Mouse (Mus musculus): ENCODE data around the gene Ccdc141. TPM values are rescaled to one million over a fixed set of nuclear protein-coding genes. Genes with fewer than 3 reads are reported as not detected.

Ccdc141 gene
- polyA plus RNA-seq, 1 experiment from 2014 or later: 7.1 TPM

DNA sequence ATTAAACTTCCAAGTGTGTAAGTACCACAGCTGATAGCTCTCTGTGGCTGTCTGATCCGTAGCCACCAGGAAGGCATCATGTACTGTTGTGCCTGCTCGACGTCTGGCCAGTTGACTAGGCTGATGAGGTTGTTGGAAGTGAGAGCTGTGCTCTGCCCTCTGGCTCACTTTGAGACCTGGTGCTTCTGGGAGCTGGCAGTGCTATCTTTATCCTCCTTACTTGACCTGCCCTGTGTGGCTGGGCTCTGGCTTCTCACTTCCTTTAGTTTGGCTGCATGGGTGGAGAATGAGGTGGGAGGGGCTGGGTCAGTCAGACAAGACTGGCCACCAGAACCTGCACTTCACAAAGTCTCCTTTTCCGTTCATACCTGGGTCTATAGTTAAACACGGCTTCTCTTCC, 172.1 kb downstream of the Ccdc141 start:
- no peak overlapping the region for H3K4me2 ChIP-seq
- ATAC-seq (ENCODE audit: low FRiP score): no peak
- no peak overlapping the region for H3K9ac ChIP-seq (replicated peaks)
- no peaks in the 10 kb centered on the region for H3K36me3 ChIP-seq
- no peaks in the 10 kb centered on the region for H3K9me3 ChIP-seq (replicated peaks)
- H3K27me3 ChIP-seq (replicated peaks): no peaks in the 10 kb centered on the region
- no peaks in the 10 kb centered on the region for H3K4me1 ChIP-seq
- H3K4me3 ChIP-seq (replicated peaks): no peak overlapping the region
- WGBS: 83% methylated on average over 5 of the region's 5 CpGs
- H3K27ac ChIP-seq (replicated peaks): no peak overlapping the region

DNA sequence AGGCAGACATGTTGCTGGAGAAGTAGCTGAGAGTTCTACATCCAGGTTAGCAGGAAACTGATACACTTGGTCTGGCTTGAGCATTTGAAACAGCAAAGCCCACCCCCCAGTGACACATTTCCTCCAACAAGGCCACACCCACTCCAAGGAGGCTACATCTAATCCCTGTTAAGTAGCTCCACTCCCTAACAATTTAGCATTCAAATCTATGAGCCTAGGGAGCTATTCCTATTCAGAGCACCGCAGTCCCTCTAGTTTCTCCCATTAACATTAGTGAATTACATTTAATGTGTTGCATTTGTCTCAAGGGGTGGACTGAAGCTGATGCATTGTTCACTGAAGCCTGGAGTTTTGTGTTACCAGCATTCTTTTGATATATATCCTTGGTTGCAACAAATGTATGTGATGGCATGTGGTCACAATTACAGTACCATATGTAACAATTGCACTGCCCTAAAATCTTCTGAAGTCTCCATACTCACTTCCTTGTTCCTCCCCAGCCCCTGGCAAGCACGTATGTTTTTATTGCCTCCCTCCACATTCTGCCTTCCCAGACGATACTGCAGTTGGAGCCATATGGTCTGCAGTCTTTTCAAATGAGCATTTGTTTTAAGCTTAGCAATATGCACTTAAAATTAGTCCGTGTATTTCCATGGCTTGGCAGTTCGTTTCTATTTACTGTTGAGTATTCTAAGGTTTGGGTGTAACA, 177.8 kb downstream of the Ccdc141 start:
- H3K36me3 ChIP-seq: no peaks in the 10 kb centered on the region
- no peaks in the 10 kb centered on the region for H3K27me3 ChIP-seq (replicated peaks)
- no peaks in the 10 kb centered on the region for H3K4me1 ChIP-seq
- H3K4me2 ChIP-seq: no peak overlapping the region
- H3K4me3 ChIP-seq (replicated peaks): no peak overlapping the region
- WGBS: 48% methylated on average over 5 of the region's 5 CpGs
- no peaks in the 10 kb centered on the region for H3K9me3 ChIP-seq (replicated peaks)
- no peak overlapping the region for H3K9ac ChIP-seq (replicated peaks)
- ATAC-seq (ENCODE audit: low FRiP score): no peak
- H3K27ac ChIP-seq (replicated peaks): no peak overlapping the region

DNA sequence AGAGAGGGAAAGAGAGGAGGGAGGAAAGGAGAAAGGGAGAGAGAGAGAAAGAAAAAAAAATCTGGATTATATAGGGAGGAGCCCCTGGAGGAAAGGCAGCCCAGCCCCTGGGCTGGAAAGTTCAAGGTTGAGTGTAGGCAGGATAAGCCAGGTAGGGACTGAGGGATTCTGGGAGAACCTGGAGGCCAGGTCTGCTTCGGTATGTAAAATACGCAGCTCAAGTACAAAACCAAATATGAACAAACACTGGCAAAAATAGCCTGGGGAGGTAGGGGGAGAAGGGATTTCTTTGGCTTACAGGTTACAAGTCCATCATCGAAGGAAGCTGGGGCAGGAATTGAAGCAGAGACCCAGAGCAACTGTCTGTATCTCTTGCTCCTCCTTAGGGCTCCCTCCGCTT, 183.1 kb downstream of the Ccdc141 start:
- Histone ChIP-seq H3K36me3 (no peaks in the 10 kb centered on the region), H3K4me2 (no peak overlapping the region), H3K27ac (replicated peaks) (no peak overlapping the region), H3K27me3 (replicated peaks) (no peaks in the 10 kb centered on the region), H3K9ac (replicated peaks) (no peak overlapping the region), H3K9me3 (replicated peaks) (no peaks in the 10 kb centered on the region), H3K4me3 (replicated peaks) (no peak overlapping the region), H3K4me1 (no peaks in the 10 kb centered on the region)
- 95% methylated on average over 4 of the region's 4 CpGs for WGBS
- ATAC-seq (ENCODE audit: low FRiP score): no peak

DNA sequence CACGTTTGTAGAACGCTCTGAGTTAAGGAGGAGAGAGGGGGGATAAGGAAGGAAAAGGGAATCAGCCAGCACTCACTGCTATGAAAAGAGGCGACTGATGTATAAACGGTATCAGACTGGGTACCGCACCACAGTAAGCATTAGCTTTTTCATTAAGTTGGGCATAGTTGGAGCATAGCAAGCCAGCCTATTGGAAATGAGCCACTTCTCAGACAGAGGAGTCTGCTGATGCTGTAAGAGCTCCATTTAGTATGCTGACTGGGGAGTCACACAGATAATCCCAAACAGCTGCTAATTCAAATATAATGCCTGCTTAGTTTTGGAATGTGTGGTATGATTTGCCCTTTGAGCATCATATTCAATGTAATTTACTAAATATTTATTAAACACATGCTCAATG, 186.1 kb downstream of the Ccdc141 start:
- ATAC-seq (ENCODE audit: low FRiP score): no peak
- whole genome bisulfite sequencing: 75% methylated on average over 5 of the region's 5 CpGs
- Histone ChIP-seq H3K4me1 (no peaks in the 10 kb centered on the region), H3K9me3 (replicated peaks) (no peaks in the 10 kb centered on the region), H3K27me3 (replicated peaks) (no peaks in the 10 kb centered on the region), H3K9ac (replicated peaks) (no peak overlapping the region), H3K27ac (replicated peaks) (no peak overlapping the region), H3K36me3 (no peaks in the 10 kb centered on the region), H3K4me2 (no peak overlapping the region), H3K4me3 (replicated peaks) (no peak overlapping the region)

DNA sequence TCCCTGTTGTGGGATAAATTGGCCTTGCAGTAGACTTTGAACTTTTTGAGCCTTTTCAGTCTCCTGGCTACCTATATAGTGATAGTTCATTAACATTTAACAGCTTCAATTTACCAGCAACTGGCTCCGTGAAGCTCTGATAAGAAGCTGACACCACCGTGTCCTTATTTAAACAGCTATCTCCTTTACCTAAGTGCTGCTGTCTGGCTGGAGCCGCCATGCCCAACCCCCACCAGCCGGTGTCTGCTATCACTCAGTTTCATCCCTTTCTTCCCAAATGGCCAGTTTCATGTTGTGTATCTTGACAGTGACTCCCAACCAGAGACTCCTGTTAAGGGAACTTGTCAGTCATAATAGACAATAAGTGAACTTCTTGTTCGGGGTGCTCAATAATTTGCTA, 186.8 kb downstream of the Ccdc141 start:
- H3K4me2 ChIP-seq: no peak overlapping the region
- 69% methylated on average over 5 of the region's 5 CpGs for WGBS
- no peaks in the 10 kb centered on the region for H3K4me1 ChIP-seq
- no peaks in the 10 kb centered on the region for H3K27me3 ChIP-seq (replicated peaks)
- H3K9me3 ChIP-seq (replicated peaks): no peaks in the 10 kb centered on the region
- H3K4me3 ChIP-seq (replicated peaks): no peak overlapping the region
- no peak overlapping the region for H3K9ac ChIP-seq (replicated peaks)
- H3K27ac ChIP-seq (replicated peaks): no peak overlapping the region
- no peaks in the 10 kb centered on the region for H3K36me3 ChIP-seq
- ATAC-seq (ENCODE audit: low FRiP score): no peak

DNA sequence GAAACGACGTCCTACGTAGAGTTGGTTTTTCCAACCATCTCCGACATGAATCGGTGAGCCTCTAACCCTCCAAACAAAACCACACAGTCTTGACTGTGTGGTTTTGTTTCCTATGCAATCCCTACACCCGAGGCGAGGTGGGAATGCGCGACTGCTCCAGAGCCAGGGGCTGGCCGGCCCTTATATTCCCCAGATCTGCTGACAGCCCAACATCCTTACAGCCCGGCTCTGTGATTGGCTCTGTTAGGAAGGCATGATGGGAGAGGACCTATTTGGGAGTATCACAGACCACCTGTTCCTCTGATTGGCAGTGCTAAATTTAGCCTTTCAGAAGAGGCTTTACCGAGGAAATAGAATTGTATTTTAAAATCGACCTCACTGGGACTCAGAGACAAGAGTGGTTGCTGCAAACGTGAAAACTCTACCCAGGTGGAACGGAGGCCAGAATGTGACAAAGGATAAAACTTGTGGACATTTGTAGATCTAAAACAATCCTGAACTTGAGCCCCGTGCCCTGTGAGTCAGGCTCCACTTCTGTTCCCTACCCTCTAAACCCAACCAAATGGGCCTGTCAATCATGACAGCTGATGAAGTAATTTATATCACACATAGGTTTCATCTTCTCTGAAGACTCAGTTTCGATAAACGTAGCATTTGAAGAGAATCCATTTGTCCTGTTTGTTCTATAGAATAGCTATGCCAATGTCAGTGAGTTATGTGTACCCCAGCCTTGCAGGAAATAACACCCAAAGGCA, 187.9 kb downstream of the Ccdc141 start, which contains the start of gene Ttn:
TSS of gene Ttn (minus strand) at position 157 of the 755 bp plus-strand sequence.
- Histone ChIP-seq H3K4me2 (no peak within 1 kb of the TSS), H3K4me3 (replicated peaks) (no peak within 1 kb of the TSS), H3K27me3 (replicated peaks) (no peaks in the 10 kb centered on the region), H3K27ac (replicated peaks) (no peak within 1 kb of the TSS), H3K9me3 (replicated peaks) (no peaks in the 10 kb centered on the region), H3K9ac (replicated peaks) (no peak within 1 kb of the TSS), H3K36me3 (no peaks in the 10 kb centered on the region), H3K4me1 (no peaks in the 10 kb centered on the region)
- WGBS: 91% methylated on average over 18 of the region's 18 CpGs
- no peak for ATAC-seq (ENCODE audit: low FRiP score)

DNA sequence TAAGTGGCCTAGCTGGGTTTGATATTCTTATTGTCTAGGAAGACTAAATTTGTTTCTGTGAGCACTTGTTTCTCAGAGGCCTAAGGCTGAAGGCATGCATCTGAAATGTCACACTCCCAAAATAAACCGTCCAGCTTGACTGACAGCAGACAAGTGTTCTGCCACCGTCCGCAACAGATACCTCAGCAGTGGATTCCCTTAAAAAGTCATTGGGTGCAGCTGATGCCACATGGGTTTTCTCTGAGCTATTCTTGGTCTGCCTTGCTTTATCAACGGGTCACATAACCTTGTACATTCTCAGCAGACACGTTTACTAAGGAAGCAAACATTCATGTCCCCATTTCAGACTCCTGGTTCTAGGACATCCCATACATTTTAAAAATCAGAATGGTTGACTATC, 188.7 kb downstream of the Ccdc141 start:
- 84% methylated on average over 5 of the region's 5 CpGs for WGBS
- no peak for ATAC-seq (ENCODE audit: low FRiP score)

DNA sequence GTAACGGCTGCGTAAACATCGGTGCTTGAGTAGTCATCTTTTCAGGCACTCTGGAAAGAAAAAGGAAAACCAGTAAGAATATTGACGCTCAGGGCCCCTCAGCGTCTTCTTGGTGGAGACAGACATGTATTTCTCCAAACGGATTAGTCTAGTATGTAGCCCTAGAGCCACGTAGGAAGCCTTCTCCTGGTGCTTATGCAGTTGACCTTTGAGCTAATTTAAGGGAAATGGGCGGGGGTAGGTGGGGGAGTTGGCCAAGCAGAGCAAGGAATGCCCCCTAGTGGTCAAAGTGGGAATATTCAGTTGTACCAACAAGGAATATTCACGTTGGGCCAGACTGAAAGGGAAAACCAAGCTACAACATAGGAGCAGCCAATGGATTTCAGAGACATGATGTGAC, 190.3 kb downstream of the Ccdc141 start:
- Histone ChIP-seq H3K4me3 (replicated peaks) (no peak overlapping the region), H3K36me3 (no peaks in the 10 kb centered on the region), H3K27ac (replicated peaks) (no peak overlapping the region), H3K9ac (replicated peaks) (no peak overlapping the region), H3K27me3 (replicated peaks) (no peaks in the 10 kb centered on the region), H3K4me1 (no peaks in the 10 kb centered on the region), H3K4me2 (no peak overlapping the region), H3K9me3 (replicated peaks) (no peaks in the 10 kb centered on the region)
- WGBS: 57% methylated on average over 9 of the region's 9 CpGs
- no peak for ATAC-seq (ENCODE audit: low FRiP score)

More for the DNA sequence above, 188.7 kb downstream of the Ccdc141 start:
- Histone ChIP-seq H3K27me3 (replicated peaks) (no peaks in the 10 kb centered on the region), H3K4me2 (no peak overlapping the region), H3K4me3 (replicated peaks) (no peak overlapping the region), H3K4me1 (no peaks in the 10 kb centered on the region), H3K27ac (replicated peaks) (no peak overlapping the region), H3K36me3 (no peaks in the 10 kb centered on the region), H3K9ac (replicated peaks) (no peak overlapping the region), H3K9me3 (replicated peaks) (no peaks in the 10 kb centered on the region)

DNA sequence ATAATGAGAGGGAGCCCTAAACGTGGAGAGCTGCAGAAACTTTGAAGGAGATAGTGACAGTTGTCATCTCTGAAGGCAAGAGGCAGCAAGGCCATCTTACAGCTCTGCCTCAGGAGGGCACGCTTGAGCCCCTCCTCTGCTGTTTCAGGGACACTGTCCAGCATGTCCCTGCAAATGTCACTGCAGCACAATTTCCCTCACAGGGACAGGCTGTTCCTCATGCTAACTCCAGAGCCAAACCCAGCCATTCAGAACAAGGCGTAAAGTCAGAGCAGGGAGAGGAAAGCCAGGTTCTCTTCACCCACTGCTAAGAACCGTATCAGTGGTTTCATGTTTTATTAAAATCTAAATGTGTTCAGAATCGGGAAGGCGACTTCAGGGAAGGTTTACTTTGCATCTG, 192.8 kb downstream of the Ccdc141 start:
- Histone ChIP-seq H3K9ac (replicated peaks) (no peak overlapping the region), H3K27ac (replicated peaks) (no peak overlapping the region), H3K4me2 (no peak overlapping the region), H3K4me3 (replicated peaks) (no peak overlapping the region), H3K27me3 (replicated peaks) (no peaks in the 10 kb centered on the region), H3K4me1 (no peaks in the 10 kb centered on the region), H3K9me3 (replicated peaks) (no peaks in the 10 kb centered on the region), H3K36me3 (no peaks in the 10 kb centered on the region)
- no peak for ATAC-seq (ENCODE audit: low FRiP score)
- 85% methylated on average over 6 of the region's 6 CpGs for WGBS

DNA sequence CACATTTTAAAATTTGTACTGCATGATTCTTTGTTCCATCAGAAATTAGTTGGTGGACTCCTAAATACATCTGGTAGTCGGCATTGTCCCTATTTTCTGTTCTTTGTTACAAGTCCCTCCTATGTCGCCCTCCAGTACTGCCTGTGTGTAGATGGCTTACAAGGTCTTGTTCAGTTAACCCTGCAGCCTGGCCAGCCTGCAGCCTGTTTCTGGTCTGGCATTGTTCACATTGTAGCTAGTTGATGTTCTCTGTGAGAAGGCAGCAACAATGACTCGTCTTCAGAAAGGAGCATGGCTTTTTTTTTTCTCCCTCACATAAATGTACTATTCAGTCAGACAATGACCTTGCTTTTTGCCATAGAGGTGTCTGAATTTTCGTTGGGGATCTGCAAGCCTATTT, 198.4 kb downstream of the Ccdc141 start:
- WGBS: 55% methylated on average over 4 of the region's 4 CpGs
- ATAC-seq (ENCODE audit: low FRiP score): no peak
- no peak overlapping the region for H3K9ac ChIP-seq (replicated peaks)
- no peaks in the 10 kb centered on the region for H3K9me3 ChIP-seq (replicated peaks)
- H3K4me1 ChIP-seq: 0 out of 2 replicates have a peak, but pooled peaks cover 6% of the 10 kb centered on the region
- H3K27me3 ChIP-seq (replicated peaks): peaks cover 4% of the 10 kb centered on the region; the same call in 1 of the 2 replicates
- H3K36me3 ChIP-seq: no peaks in the 10 kb centered on the region
- H3K4me2 ChIP-seq: no peak overlapping the region
- H3K27ac ChIP-seq (replicated peaks): no peak overlapping the region
- no peak overlapping the region for H3K4me3 ChIP-seq (replicated peaks)

DNA sequence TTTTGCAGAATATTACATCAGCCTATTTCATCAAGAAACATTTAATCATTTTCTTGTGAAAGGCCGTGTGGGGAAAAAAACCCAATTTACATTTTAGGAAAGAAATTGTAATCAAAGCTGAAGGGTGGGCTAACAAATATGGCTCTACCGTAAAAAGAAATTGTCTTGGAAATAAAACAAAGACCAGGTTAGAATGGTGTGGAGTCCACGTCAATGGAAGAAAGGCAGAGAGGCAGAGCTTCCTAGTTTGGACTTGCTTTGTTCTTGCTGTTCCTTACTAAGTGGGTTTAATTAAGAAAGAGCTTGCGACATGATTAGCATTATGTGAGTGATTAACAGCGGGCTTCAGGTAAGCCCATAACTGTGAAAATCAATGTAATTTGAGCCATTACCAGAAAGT, 199.4 kb downstream of the Ccdc141 start:
- no peak overlapping the region for H3K27ac ChIP-seq (replicated peaks)
- no peak overlapping the region for H3K4me2 ChIP-seq
- H3K4me1 ChIP-seq: 0 out of 2 replicates have a peak, but pooled peaks cover 6% of the 10 kb centered on the region
- ATAC-seq (ENCODE audit: low FRiP score): 0 out of 2 replicates have a peak, but pooled peaks have one; percentile 50
- H3K36me3 ChIP-seq: no peaks in the 10 kb centered on the region
- H3K27me3 ChIP-seq (replicated peaks): peaks cover 4% of the 10 kb centered on the region; the same call in 1 of the 2 replicates
- H3K9me3 ChIP-seq (replicated peaks): no peaks in the 10 kb centered on the region
- H3K4me3 ChIP-seq (replicated peaks): no peak overlapping the region
- no peak overlapping the region for H3K9ac ChIP-seq (replicated peaks)
- 53% methylated on average over 5 of the region's 5 CpGs for WGBS

DNA sequence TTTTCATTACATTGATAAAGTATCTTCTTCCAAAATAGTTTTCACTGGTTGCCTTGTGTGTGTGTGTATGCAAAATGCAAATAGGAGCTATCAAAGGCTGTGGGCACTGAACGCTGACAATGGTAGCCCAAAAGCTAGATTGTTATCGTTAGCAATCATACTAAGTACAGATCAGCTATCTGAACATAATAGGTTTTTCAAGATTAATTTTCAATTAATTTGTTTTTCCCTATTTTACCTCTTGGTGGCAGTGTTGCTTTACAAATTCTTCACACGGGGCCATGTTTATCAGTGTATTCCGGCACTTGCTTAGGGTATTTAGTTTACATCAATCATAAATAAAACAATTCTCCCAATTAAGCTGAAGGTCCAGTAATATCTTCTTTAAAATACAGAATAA, 199.8 kb downstream of the Ccdc141 start:
- 21% methylated on average over 4 of the region's 4 CpGs for WGBS

More for the DNA sequence above, 199.8 kb downstream of the Ccdc141 start:
- no peak overlapping the region for H3K4me2 ChIP-seq
- no peaks in the 10 kb centered on the region for H3K36me3 ChIP-seq
- H3K27me3 ChIP-seq (replicated peaks): peaks cover 4% of the 10 kb centered on the region; the same call in 1 of the 2 replicates
- 0 out of 2 replicates have a peak, but pooled peaks cover 6% of the 10 kb centered on the region for H3K4me1 ChIP-seq
- no peaks in the 10 kb centered on the region for H3K9me3 ChIP-seq (replicated peaks)
- H3K27ac ChIP-seq (replicated peaks): no peak overlapping the region
- ATAC-seq (ENCODE audit: low FRiP score): peak; percentile 72
- H3K9ac ChIP-seq (replicated peaks): no peak overlapping the region
- H3K4me3 ChIP-seq (replicated peaks): no peak overlapping the region

All from neural tube, embryonic 15.5 days (tissue).